Mouse (Mus musculus) testis, postnatal 10 days (tissue): ENCODE measurements around the gene Fbxw8.

Source experiments
- DNase-seq: peaks from one replicate; pipeline ENCODE4 v3.0.0; 2021; ENCODE audit warnings: low spot score

Gene Fbxw8

DNA sequence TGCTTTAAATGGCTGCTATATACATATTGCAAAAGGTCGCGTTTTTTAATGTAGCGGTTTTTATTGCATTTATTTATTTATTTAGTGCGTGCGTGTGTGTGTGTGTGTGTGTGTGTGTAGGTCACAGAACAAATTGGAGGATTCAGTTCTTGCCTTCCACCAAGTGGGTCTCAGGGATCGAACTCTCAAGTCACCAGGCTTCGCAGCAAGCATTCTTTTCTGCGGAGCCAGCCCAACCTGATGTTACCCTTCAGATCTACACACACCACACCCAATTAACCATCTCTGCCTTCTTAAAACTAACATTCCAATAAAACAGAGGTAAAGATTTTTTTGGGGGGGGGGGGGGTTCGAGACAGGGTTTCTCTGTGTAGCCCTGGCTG is 292 bp upstream of the Fbxw8 start:
- no peak for DNase-seq

DNA sequence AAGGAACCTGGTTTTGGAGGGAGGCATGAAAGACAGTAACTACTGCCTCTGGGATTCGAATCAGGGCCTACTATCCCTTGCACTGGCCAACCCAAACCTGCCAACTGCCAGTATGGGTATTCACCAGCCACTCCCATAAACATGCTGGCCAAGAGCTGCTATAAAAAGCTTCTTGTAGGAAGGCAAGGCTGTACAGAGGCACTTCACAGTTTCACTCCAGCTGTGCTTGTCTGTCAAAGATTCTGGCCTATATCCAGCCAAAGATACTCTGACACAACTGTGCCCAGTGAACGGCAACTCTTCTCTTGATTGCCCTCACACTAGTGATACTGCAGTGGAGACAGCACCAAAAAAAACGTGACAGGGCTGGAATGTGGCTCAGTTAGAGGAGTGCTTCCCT is 5.6 kb downstream of the Fbxw8 start:
- no peak for DNase-seq

DNA sequence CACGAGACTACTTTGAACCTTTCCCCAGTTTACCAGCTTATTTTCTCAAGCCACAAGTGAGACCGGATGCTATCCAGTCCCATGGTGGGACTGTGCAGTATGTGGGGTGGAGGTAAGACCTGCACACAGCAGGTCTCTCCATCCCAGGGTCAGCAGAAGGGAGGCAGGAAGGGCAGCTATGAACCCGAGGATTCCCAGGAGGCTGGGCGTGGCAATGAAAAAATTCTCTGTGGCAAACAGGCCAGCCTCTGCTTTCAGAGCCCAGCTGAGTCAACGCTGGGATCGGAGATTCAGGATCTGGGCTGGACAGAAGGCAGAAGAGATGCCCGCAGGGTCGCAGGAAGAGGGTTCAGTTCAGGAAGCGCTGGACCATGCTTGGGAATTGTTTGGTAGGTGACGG is 8.0 kb downstream of the Fbxw8 start:
- DNase-seq, result no peak

DNA sequence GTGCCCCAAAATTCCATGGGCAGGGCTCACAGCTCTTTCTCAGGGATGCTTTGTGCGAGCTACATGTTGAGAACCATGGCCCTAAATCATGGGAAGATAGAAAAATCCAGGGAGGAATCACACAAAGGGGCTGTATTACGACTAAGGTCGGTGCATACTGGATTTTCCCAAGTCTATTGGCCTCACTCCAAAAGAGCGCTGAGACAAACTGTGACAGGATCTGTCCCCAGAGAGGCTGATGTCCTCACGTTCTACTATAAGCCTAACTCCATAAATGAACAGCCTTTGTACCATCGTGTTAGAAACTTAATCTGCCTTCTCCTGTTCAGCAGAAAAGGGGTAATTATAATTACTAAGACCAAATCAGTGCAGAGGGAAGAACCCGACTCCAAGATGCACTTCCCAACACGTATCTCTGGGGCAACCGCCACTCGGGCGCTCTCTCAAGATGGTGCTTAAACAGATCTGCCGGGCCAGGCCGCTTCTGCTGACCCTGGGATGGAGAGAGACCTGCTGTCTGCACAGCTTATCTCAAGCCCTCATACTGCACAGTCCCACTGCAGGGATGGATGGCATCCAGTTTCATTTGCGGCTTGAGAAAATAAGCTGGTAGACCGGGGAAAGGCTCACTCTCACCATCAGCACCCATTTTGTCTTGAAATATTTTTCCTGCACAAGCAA is 9.1 kb downstream of the Fbxw8 start:
- no peak for DNase-seq

DNA sequence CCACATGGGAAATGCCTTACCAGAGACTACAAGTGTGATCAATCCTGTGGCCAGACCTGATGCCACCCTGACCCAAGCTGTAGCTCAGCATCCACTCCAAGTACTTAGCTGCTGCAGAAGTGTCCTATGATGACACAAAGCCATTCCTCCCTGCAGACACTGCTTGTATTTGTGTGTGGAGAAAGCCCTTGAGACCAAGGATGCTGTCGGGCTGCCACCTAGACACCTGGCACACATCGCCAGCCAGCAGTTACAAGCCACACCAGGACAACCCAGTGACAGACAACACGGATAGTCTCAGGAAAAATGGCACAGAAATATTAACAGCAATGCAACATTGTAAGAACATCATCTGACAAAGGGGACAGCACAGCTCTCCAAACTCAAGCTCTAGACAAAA is 9.8 kb downstream of the Fbxw8 start:
- no peak for DNase-seq

DNA sequence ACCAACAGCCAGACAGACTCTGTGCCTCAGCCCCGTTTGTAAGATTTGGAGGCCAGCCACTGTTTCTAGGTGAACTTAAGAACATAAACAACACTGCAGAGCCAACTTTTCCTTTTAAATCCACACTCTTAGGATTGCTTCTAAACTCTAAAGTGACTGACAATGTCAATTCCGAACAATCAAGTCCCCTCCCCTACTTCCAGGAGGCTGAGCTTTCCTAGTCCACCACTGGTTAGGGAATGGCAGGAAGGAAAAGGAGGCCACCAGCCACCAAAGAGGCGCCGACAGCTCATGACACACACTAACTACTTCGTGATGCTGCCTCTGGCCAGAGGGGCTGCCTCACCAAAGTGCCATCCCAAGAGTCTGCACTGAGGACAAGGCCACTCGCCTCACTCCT is 10.5 kb downstream of the Fbxw8 start:
- DNase-seq, result no peak

DNA sequence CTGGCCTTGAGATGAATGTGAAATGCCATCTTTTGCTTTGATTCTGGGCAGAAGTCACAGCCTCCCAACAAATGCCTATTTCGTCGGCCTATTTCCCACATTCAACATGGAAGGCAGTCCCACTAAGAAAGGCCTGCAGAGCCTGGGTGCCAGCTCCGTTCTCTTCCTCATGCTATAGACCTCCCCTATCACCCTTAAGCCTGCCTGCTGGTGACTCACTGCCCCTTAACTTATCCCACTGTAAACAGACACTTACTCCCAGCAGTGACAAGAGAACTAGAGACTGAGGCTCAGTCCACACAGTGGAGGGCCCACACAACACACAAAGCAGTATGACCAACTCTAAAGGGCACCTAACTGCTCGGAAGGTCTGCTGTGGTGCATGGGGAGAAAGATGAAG is 10.9 kb downstream of the Fbxw8 start:
- DNase-seq, result no peak

DNA sequence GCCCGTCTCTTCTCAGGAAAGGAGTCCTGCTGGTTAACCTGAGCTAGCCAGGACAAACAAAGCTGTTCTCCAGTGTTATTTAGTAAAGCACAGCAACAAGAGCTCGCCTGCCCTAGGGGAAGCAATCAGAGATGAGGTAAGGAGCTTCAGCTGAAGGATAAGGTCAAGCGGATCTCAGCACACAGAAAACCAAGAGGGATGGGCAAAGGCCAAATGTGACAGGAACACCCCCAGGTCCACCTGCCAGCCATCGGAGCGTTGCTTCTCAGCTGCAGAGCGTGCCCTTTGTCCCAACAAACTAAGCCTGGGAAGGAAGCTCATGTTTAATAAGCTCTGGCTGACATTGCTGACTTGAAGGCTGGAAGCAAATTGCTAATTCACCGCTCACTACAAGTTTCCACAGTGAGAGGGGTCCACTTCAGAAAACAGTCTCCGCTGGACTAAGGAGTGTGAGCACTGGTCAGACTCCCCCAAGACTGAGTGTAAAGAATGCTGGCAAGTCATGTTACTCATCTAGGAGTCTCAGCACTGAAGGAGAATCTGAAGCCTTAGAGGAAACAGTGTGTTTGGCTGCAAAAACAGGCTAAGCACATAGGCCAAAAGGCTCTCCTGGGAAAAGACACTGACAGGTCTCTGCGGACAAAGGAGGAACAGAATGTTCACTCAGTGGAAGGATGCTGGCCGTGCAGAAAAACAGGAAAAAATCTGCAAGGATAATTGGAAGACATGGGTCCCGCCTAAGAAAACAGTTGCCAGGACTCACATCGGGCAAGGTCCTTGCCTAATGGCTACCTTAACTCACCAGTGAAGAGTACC is 11.8 kb downstream of the Fbxw8 start:
- no peak for DNase-seq

DNA sequence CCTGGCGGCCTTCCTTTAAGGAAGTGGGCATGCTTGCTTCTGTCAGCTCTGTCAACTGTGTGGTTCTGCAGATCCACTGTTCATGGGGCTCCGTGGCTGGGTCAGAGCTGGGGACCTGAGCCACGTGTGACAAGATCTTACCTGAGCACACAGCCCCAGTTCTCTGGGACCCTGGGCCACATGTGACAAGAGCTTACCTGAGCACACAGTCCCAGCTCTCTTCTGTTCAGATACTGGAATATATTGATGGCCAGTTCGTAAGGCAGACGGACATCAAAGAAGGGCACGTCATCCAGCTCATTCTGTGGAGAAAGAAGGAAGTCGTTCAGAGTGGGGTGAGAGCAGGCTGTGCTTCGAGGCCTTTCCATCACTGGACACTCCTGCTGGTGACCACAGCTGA is 12.8 kb downstream of the Fbxw8 start:
- DNase-seq, result no peak

DNA sequence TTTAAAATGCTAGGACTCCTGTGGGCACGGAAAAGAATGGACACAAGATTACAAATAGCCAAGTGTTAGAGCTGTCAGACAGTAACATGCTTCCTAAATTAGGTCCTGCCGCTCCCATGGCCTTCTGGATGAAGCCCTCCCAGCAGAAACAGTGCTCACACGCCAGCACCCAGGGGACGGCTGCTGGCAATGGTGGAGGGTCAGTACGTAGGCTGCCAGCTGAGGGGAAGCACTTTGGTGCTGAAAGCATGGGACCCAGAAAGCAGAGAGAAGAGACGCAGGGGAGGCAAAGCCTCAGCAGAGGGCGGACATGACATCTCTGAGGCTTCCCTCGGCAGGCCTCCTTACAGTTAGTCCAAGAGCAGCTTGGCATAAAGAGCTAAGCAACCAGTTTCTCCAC is 15.6 kb downstream of the Fbxw8 start:
- no peak for DNase-seq

DNA sequence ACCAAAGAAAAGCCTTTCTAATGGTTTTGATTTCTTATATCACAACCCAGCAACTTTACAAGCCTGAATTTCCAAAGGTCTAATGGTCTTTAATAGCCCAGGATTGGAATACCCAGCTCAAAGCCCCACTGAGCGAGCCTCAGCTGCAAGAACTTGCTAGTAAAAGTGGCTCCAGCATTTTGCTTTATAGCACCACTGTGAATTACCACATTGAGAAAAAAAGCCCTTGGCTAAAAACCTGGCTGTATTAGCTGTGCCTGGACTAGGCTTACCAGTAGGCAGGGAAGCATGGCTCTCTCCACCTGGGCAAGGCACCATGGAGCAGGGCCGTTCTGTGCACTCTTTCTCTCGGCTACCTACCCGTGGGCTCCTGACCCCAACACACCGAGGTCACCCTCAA is 18.9 kb downstream of the Fbxw8 start:
- DNase-seq, result no peak

DNA sequence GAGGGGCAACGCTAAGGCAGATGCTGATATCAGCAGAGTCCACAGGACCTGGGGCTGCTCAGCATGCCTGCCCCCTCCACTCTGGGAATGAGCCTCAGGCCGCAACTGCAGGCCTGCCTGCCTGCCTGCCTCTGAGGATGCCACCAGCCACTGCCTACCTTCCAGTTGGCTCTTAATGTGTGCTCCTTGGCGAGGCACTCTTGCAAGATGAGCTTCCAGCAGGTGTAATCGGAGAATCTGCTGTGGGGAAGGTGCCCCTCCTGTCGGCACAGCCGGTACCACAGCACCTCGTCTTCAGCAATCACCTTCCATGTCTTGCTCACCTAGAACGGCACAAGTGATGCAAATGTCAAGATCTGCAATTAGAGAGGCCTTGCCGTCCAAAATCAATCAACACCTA is 26.6 kb downstream of the Fbxw8 start:
- DNase-seq, result no peak

DNA sequence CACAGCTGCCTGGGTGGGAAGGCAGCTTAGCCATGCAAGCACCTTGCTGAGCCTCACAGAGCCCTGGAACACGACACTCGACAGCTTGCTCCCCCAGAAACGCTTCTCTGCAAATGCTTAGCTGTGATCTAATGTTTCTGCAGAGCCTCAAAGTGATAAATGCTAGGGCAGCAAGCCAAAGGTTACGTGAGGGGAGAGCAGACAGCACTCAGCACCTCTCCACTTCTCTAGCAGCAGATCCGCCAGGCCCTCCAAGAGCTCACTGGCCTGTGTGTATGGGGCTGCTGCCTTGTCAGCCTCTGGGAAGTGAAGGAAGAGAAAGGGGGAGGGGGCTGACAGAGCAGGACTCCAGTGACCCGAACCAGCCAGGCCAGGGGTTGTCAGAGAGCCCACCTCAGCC is 27.1 kb downstream of the Fbxw8 start:
- DNase-seq, result no peak

DNA sequence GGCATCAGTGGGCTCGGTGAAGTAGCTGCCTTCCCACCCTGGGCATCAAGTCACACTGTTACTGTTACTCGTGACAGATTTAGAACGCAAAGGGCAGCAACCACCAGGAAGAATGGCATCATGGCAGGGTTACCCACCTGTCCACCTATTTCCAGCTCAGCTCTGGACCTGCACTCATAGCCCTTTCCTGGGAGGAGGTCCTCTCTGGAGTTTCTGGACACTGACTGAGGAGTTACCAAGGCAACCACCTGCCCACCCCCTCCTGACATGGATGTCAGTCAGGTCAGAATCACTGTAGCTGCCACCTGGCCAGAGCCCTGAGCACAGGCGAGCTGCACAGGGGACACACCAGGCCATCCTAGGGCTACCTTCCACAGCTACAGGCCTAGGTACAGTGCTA is 28.6 kb downstream of the Fbxw8 start:
- DNase-seq, result no peak

DNA sequence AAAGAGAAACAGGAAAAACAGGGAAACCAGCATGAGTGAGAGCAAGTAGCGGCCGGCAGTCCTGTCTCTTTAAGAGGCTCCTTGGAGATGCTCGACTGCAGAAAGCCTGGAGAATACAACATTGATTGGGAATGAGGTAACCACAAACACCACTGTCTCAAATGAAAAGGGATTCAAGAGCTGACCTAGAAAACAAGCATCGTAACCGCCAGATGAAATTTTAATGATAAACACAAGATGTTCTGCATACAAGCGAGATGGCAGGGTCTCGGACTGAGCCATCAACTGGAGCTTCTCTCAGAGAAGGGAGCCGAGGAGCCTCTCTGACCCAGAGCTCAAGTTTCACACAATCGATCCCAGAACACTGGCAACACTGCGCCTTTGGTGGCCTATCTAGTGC is 32.2 kb downstream of the Fbxw8 start:
- DNase-seq, result no peak

DNA sequence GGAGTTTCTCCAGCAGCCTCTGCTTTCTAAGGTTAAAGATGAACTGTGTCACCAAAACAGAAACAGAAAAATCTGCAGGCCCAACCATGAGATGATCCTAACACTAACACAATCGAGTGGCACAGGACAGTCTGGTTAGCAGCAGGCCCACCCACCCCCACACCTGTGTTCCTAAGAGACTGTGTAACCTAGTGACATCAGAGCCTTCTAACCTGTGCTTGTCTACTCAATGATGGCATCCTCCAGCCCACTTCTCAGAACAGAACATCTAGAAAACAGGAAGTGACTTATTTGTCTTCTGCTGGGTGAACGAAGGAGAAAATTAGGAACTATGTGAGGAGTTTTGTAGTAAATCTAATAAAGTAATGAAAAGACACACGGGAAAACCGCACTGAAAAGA is 33.3 kb downstream of the Fbxw8 start:
- no peak for DNase-seq

DNA sequence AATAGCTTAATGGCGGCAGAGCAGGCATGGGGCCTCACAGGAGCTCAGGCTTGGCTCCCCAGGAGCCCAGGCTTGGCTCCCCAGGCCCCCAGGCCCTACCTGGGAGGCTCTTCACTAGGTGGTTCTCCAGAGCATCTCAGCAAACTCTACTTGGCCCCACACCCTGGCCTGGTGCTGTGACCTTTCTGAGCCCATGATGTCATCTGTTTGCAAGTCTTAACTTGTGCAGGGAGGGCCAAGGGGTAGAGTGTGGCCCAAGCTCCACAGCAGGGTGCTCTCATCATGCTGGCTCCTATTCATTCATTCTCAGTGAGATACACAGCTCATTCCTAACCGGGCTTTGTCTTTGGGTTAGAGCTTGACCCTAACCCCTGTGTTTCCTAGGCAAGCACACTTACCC is 34.6 kb downstream of the Fbxw8 start:
- DNase-seq, result no peak

DNA sequence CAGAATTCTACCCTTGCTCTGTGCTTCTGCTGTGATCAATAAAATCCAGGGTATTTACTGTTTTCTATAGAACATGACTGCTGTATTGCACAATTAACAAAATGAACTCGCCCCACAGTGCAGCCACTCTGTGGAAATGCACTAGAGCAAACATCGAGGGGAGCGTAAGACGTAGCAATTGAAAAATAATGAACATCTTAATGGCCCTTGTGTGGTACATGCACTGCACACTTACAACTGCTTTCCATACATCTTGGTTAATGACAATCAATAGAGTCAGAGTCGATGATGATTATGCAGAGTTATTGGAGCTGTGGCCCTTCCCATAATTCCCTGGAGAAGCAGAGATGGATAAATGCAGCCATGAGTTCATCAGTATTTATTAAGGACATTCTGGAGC is 36.3 kb downstream of the Fbxw8 start:
- DNase-seq, result no peak

DNA sequence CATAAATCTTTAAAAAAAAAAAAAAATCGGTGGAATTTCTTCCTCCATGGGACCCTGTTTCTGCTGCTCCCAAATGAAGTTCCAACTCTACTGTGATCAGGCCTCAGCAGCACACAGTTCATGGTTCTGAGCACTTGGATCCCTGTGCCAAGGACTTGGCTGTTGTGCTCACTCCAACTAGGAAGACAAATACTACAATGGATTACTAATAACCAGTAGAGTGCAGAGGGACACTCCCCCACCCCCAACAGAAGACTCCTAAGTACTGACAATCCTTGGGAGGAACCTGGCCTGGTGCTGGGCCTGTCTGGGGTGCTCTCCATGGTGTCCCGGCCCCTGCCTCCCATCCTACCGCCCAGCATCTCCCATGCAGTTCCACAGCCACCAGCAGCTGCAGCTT is 36.9 kb downstream of the Fbxw8 start:
- DNase-seq, result no peak

DNA sequence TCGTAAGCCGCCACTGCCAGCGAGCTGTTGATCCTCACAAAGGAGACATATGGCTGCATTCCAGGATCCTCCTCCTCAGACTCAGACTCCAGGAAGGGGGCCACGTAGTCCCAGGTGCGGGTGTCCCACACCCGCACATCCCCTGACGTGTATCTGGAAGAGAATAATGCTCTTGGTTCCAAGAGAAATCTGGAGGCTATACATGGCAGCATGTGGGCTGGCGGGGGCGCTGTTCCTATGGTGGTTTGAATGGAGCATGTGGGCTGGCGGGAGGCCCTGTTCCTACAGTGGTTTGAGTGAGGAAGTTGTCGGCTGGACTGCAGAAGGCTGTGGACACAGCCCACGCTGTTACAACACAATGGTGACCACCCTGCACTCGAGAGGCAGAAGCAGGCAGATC is 41.6 kb downstream of the Fbxw8 start:
- DNase-seq, result no peak

DNA sequence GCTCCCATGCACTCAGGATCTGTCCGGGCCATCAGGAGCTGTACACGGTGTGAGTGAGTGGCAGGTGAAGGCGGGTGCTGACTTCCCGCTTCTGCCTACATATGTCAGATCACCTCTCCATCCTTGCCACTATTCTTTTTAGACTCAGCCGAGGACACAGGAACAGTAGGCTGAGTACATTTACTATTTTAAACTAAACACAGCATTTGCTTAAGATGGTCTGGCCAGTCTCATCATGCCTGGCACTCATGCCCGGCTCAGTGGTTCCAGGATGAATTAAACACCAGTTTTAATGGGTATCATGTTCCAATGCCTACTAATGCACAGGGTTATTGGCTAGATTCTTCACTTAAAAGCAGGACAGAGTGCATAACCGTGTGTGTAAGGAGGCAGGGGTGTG is 42.2 kb downstream of the Fbxw8 start:
- no peak for DNase-seq

DNA sequence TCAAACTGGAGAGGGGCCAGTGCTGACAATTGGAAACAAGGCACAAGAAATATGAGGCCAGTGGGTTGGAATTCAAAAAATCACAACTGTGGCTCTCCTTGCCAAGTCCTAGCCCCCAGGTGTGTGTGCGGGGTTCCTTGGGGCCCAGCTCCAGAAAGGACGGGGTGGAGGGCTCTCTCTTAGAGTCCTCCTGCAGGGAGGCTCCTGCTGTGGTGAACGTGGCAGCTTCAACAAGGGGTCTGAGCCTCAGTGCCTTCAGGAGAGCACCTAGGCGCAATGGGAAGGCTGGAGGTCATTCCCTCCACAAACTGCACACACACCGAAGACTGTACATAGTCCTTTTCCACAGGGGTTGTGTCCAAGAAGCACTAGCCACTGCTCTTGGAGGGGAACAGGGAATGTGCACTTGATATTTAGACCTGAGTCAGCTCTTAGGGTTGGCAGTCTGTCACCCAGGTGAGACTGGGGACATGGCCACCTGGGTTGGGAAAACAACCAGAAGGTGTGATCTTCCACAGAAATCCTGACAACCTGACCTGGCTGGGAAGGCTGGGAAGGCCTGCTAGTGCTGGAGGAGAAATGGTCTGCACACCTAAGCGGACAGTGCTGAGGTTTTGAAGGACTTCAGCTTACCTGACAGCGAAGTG is 46.3 kb downstream of the Fbxw8 start:
- no peak for DNase-seq

DNA sequence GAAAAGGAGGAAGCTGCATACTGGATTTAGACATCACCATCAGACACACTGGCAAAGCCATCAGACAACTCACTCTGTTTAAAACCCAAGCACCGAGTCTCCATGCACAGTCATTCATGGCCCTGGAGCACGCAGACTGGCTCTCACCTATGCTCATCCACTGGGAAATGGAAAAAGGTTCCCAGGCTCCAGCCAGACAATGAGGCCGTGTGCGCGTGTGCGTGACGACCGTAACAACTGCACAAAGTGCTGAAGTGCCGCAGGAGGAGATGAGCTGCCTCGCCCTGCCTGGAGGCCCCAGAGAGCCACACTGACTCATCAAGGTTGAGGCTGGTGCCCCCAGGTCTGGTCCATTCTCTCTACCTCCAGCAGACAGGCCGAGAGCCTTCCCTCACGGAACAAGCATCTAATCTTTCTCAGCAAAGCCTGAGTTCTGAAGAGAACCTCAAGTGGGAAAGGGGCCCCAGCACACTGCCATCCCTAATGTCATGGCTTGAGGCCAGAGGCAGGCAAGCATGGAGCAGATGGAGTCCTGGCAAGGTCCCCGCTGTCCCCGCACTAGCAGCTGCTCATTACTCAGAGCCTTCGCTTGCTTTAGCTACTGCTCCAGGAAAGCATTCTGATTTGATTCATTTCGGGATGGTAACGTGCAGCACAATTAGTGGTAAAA is 47.0 kb downstream of the Fbxw8 start:
- DNase-seq, result no peak
